Mouse (Mus musculus) midbrain, embryonic 12.5 days (tissue): ENCODE results near the gene Parva. TPM values are rescaled to one million over a fixed set of nuclear protein-coding genes. Genes with fewer than 3 reads are reported as not detected.

ENCODE experiments used
- ATAC-seq: fragments of 200-750 bp; cut with Nextera tagmentation; 2 replicates; pipeline ENCODE4 v1.8.0; 2017; ENCODE audit warnings: low read depth, moderate TSS enrichment, moderate library complexity; ENCODE audit not compliant: low FRiP score
- H3K27ac ChIP-seq: fragments of 300-500 bp; sonication (generic); replicated peaks from 2 replicates; pipeline ENCODE4 v1.5.1; 2016; ENCODE audit warnings: mild to moderate bottlenecking
- H3K27me3 ChIP-seq: fragments of 300-500 bp; sonication (generic); 2 replicates; pipeline ENCODE4 v1.6.1; 2016; ENCODE audit warnings: mild to moderate bottlenecking
- H3K36me3 ChIP-seq: fragments of 300-500 bp; sonication (generic); 2 replicates; pipeline ENCODE4 v1.6.1; 2016
- H3K4me1 ChIP-seq: fragments of 300-500 bp; sonication (generic); 2 replicates; pipeline ENCODE4 v1.6.1; 2016
- H3K4me2 ChIP-seq: fragments of 300-500 bp; sonication (generic); replicated peaks from 2 replicates; pipeline ENCODE4 v1.6.1; 2016; ENCODE audit warnings: mild to moderate bottlenecking, moderate library complexity
- H3K4me3 ChIP-seq: fragments of 300-500 bp; sonication (generic); 2 replicates; pipeline ENCODE4 v1.5.1; 2016; ENCODE audit warnings: mild to moderate bottlenecking
- H3K9ac ChIP-seq: fragments of 300-500 bp; sonication (generic); replicated peaks from 2 replicates; pipeline ENCODE4 v1.6.1; 2016; ENCODE audit warnings: mild to moderate bottlenecking, moderate library complexity
- H3K9me3 ChIP-seq: fragments of 300-500 bp; sonication (generic); 2 replicates; pipeline ENCODE4 v1.6.1; 2016; ENCODE audit warnings: mild to moderate bottlenecking
- WGBS: fragments of 180-500 bp; shearing (Covaris S2); methylation state at CpG from one replicate; pipeline ENCODE4 v1.1.7; 2016; 5-methylcytosine and 5-hydroxymethylcytosine counted together
- polyA plus RNA-seq: library from polyadenylated mRNA; unstranded; fragments of >200 nt; fragmentation: Nextera tagmentation; extraction: Ambion mirVana; gene quantifications from 2 replicates; pipeline ENCODE4 v1.2.1, GENCODE M21; 2016

Gene Parva
- polyA plus RNA-seq, 1 experiment from 2014 or later: 55.6 TPM

- H3K36me3 ChIP-seq: no peaks in the 10 kb centered on the region
- H3K27me3 ChIP-seq: peaks cover 3% of the 10 kb centered on the region; the same call in 1 of the 2 replicates
- H3K9ac ChIP-seq: no peak overlapping the region
- no peaks in the 10 kb centered on the region; the same call in 1 of the 2 replicates for H3K9me3 ChIP-seq
- no peak overlapping the region for H3K4me3 ChIP-seq
- no peak overlapping the region for H3K27ac ChIP-seq
- 92% methylated on average over 10 of the region's 10 CpGs for WGBS
- no peak for ATAC-seq
- no peak overlapping the region for H3K4me2 ChIP-seq
- no peaks in the 10 kb centered on the region for H3K4me1 ChIP-seq
These were observed 207.4 kb downstream of the Parva start for GRCm38 (mm10) chr7:112634505-112635213.

DNA sequence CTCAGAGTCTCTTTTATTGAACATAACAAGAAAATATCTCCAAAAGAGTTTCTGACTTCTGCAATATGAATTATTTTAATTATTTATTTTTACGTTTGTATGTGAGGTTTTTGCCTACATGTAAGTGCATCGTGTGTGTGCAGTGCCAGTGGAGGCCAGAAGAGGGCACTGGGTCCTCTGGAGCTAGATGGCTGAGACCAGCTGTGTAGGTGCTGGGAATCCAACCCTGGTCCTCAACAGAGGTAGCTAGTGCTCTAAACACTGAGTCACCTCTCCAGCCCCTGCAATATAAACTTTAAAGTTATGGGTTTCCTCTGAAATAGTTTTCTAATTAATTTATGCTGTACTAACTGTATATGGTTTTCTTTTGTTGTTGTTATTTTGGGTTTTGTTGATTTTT, 208.6 kb downstream of the Parva start:
- WGBS: 91% methylated on average over 2 of the region's 2 CpGs

More for the DNA sequence above, 208.6 kb downstream of the Parva start:
- H3K4me3 ChIP-seq: no peak overlapping the region
- H3K27me3 ChIP-seq: peaks cover 3% of the 10 kb centered on the region; the same call in 1 of the 2 replicates
- H3K27ac ChIP-seq: no peak overlapping the region
- no peaks in the 10 kb centered on the region for H3K36me3 ChIP-seq
- H3K9me3 ChIP-seq: no peaks in the 10 kb centered on the region; the same call in 1 of the 2 replicates
- ATAC-seq: no peak
- no peak overlapping the region for H3K9ac ChIP-seq
- H3K4me1 ChIP-seq: no peaks in the 10 kb centered on the region
- H3K4me2 ChIP-seq: no peak overlapping the region

Other genes starting within 250 kb of the Parva start
- gene Mical2, start 201.6 kb upstream of the Parva start, polyA plus RNA-seq: 1.6 and 2.2 TPM in 2 replicates